Mouse (Mus musculus) monocyte, adult 2 months (primary cell): Measurements from ENCODE around the gene Gm12887.

Experiments used
- DNase-seq, 2 experiments: peaks; one replicate each; pipeline ENCODE4 v3.0.0; 2022; ENCODE audit warnings: low spot score in 2 of 2, low read depth in 1 of 2

Gm12887 gene

GRCm38 (mm10) chr4:121622003-121622402 lies at the start of gene Gm12887:
Gene Gm12887 (minus strand): TSS chr4:121622103.
- DNase-seq = no peak

- DNase-seq = no peak
Observed at GRCm38 (mm10) chr4:121657040-121657439, 35.1 kb upstream of the Gm12887 start.
